Mouse (Mus musculus) left cerebral cortex, postnatal 10 days (tissue): ENCODE measurements around the gene Olfr1229. TPM values are rescaled to one million over a fixed set of nuclear protein-coding genes. Genes with fewer than 3 reads are reported as not detected.

Experiments
- DNase-seq, 2 experiments: peaks; one replicate each; pipeline ENCODE4 v3.0.0; 2021 to 2022; ENCODE audit warnings: low spot score in 2 of 2, mixed read lengths in 1 of 2; ENCODE audit errors: extremely low spot score in 1 of 2
- intact Hi-C: fragments of 180-260 bp; cut with DNase I; formaldehyde crosslinking; loops from one replicate; pipeline ENCODE4 v1.15.1; 2025
- total RNA-seq, 2 experiments: library from RNA; stranded (reverse); gene quantifications; 2 replicates each; pipeline ENCODE4 v1.2.3; 2021

Olfr1229 gene
- not detected for total RNA-seq

GRCm38 (mm10) chr2:89287914-89288313 lies at the start of gene Olfr1229:
Gene Olfr1229 (minus strand): TSS chr2:89288014.
- DNase-seq = no peak
- intact Hi-C loops = no loop called here

- no peak for DNase-seq
- intact Hi-C loops = no loop called here
Measured at GRCm38 (mm10) chr2:89329575-89329974, 41.8 kb upstream of the Olfr1229 start, which contains the start of gene Olfr1232. Gene Olfr1232 (minus strand): TSS chr2:89329675.

GRCm38 (mm10) chr2:89306974-89307373 lies 19.2 kb upstream of the Olfr1229 start, which contains the start of gene Olfr1231:
Gene Olfr1231 (minus strand): TSS chr2:89307074.
- no peak for DNase-seq
- intact Hi-C loops = no loop called here

- intact Hi-C loops = no loop called here
- no peak for DNase-seq
Measured at GRCm38 (mm10) chr2:89297168-89297567, 9.4 kb upstream of the Olfr1229 start, which contains the start of gene Olfr1230. Gene Olfr1230 (minus strand): TSS chr2:89297268.

- intact Hi-C loops = no loop called here
- DNase-seq = no peak
Measured at GRCm38 (mm10) chr2:89253962-89254361, 33.9 kb downstream of the Olfr1229 start, which contains the start of gene Olfr1228. Gene Olfr1228 (minus strand): TSS chr2:89254062.

Other genes with a start within 250 kb of the Olfr1229 start
- gene Olfr1218, start 226.8 kb downstream of the Olfr1229 start, total RNA-seq = not detected
- not detected for gene Olfr1219, start 204.5 kb downstream of the Olfr1229 start, total RNA-seq
- gene Olfr1220, start 181.2 kb downstream of the Olfr1229 start, total RNA-seq = not detected
- not detected for gene Olfr1221, start 170.7 kb downstream of the Olfr1229 start, total RNA-seq
- gene Olfr1222, start 155.0 kb downstream of the Olfr1229 start, total RNA-seq = not detected
- not detected for gene Olfr1223, start 136.5 kb downstream of the Olfr1229 start, total RNA-seq
- not detected for gene Olfr1224-ps1, start 123.9 kb downstream of the Olfr1229 start, total RNA-seq
- not detected for gene Olfr1225, start 113.3 kb downstream of the Olfr1229 start, total RNA-seq
- not detected for gene Olfr1226, start 88.0 kb downstream of the Olfr1229 start, total RNA-seq
- gene Olfr1228, start 34.0 kb downstream of the Olfr1229 start, total RNA-seq = not detected
- gene Olfr1230, start 9.3 kb upstream of the Olfr1229 start, total RNA-seq = not detected
- not detected for gene Olfr1231, start 19.1 kb upstream of the Olfr1229 start, total RNA-seq
- gene Olfr1232, start 41.7 kb upstream of the Olfr1229 start, total RNA-seq = not detected
- not detected for gene Olfr1233, start 54.4 kb upstream of the Olfr1229 start, total RNA-seq
- gene Olfr1234, start 76.9 kb upstream of the Olfr1229 start, total RNA-seq = not detected
- not detected for gene Olfr1238, start 121.7 kb upstream of the Olfr1229 start, total RNA-seq
- not detected for gene Olfr1239, start 132.4 kb upstream of the Olfr1229 start, total RNA-seq
- gene Olfr1240, start 155.0 kb upstream of the Olfr1229 start, total RNA-seq = not detected
- gene Olfr1241, start 199.1 kb upstream of the Olfr1229 start, total RNA-seq = not detected
- not detected for gene Olfr1242, start 210.3 kb upstream of the Olfr1229 start, total RNA-seq
- gene Olfr1243, start 243.5 kb upstream of the Olfr1229 start, total RNA-seq = not detected